Mouse (Mus musculus): Measurements from ENCODE around the gene Ift22. TPM values are rescaled to one million over a fixed set of nuclear protein-coding genes. Genes with fewer than 3 reads are reported as not detected.
A peak's percentile ranks its signal among the peaks of the same experiment; 100 is the strongest.

Ift22 gene
- total RNA-seq (2021), result 10 to 100 TPM; 81.0 to 87.2 TPM
- long read RNA-seq, experiment 1, transcript Ift22-205 (5 exons, 3,071 nt), result major isoform, 22 of 49 reads
- long read RNA-seq, experiment 1, partial matches to known transcripts, result 1 of 49 reads
- long read RNA-seq, experiment 1, other reads (novel, unspliced or antisense), result 26 of 49 reads
- long read RNA-seq, experiment 2, transcript Ift22-205 (5 exons, 3,071 nt), result major isoform, 32 of 69 reads
- long read RNA-seq, experiment 2, partial matches to known transcripts, result 7 of 69 reads
- long read RNA-seq, experiment 2, other reads (novel, unspliced or antisense), result 26 of 69 reads

DNA sequence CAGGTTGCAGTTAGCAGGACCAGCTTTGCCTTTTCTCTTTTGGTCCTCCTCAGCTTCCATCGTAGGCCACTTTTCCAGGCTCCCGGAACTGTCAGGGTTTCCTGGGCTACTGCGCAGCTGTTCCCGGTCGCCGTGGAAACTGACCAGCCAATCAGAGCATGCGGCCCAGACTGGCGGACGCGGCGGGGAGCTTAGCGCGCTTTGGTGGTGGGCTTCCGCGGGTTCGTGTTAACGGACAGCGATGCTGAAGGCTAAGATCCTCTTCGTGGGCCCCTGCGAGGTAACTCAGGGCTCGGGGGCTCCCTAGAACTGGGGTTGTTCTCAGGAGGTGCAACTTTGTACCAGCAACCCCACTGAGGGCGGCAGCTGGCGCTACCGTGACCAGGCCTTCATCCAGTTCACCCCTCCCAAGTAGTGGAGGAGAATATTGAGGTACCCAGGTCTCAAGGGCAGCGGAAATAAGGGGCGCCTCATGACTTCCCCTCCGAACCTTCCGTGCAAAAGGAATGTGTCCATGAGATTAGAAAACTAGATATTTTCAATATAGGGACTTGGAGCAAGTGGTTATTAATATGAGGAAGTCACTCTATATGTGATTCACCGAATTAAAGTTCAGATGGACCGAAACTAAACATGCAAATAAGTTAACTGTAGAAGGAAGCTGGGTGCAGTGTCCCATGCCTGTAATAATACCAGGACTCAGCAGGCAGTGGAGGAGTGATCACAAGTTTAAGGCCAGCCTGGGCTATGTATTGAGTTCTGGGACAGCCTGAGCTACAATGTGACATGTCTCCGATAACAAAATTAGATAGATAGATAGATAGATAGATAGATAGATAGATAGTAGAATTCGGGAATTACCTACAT is at the start of gene Ift22:
Gene Ift22 (plus strand): TSS at position 160 of the 867 bp plus-strand sequence.
- TF ChIP-seq CTCF (conservative IDR thresholded peaks at IDR 0.05), result no peak
- H3K4me3 ChIP-seq, result peak within 1 kb of the TSS; percentile 84
- peak within 1 kb of the TSS; percentile 88 for H3K27ac ChIP-seq

GRCm38 (mm10) chr5:136861191-136861940 is 46.6 kb upstream of the Ift22 start:
- H3K27ac ChIP-seq, result no peak overlapping the region
- TF ChIP-seq CTCF (conservative IDR thresholded peaks at IDR 0.05), result no peak
- no peak for DNase-seq (ENCODE audit: low spot score in 2 of 2)
- H3K4me3 ChIP-seq, result no peak overlapping the region

More for the DNA sequence above, at the start of gene Ift22:
- DNase-seq (ENCODE audit: low spot score in 2 of 2), result peak; percentile 93 to 94

GRCm38 (mm10) chr5:136862806-136863205 is 45.1 kb upstream of the Ift22 start:
- Histone ChIP-seq H3K4me3 (no peak overlapping the region), H3K27ac (no peak overlapping the region)
- no peak for DNase-seq (ENCODE audit: low spot score in 2 of 2)
- TF ChIP-seq CTCF (conservative IDR thresholded peaks at IDR 0.05), result no peak

GRCm38 (mm10) chr5:136863276-136863675 is 44.7 kb upstream of the Ift22 start:
- no peak for TF ChIP-seq CTCF (conservative IDR thresholded peaks at IDR 0.05)
- no peak overlapping the region for H3K27ac ChIP-seq
- DNase-seq (ENCODE audit: low spot score in 2 of 2), result no peak
- no peak overlapping the region for H3K4me3 ChIP-seq

DNA sequence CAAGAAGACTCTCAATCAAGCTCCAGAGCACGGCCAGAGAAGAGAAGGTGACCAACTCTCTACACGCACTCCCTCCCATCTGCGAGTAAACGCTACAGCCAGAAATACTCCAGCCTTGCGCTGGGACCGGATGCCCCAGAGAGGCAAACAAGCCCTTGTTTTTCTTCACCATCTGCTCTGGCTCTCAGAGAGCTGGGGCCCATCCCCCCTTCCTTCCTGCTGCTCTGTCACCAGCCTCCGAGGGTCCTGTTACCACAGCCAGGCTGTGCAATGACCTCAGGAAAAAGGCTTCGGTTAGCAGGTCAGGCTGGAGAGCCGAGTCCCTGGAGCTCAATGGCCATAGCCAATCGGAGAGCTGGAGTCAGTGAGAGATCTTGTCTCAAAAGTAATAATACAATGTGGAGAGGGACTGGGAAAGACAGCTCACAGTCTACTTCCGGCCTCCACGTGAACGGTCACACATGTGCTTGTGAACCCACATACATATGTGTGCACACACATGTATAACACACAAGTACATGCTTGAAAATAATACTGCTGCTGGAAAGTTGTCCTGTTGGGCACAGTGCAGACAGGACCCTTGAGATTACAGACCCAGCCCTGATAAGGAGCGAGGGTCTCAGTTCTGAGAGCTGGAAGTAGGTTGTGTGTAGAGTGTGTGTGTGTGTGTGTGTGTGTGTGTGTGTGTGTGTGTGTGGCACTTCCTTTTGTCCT is 43.8 kb upstream of the Ift22 start:
- no peak for TF ChIP-seq CTCF (conservative IDR thresholded peaks at IDR 0.05)
- Histone ChIP-seq H3K27ac (no peak overlapping the region; the same call in 1 of the 2 replicates), H3K4me3 (no peak overlapping the region)
- peak; percentile 21 to 23 for DNase-seq (ENCODE audit: low spot score in 2 of 2)

- Histone ChIP-seq H3K4me3 (no peak overlapping the region), H3K27ac (no peak overlapping the region)
- no peak for DNase-seq (ENCODE audit: low spot score in 2 of 2)
- TF ChIP-seq CTCF (conservative IDR thresholded peaks at IDR 0.05), result no peak
Observed at GRCm38 (mm10) chr5:136867706-136868105, 40.2 kb upstream of the Ift22 start.

GRCm38 (mm10) chr5:136869451-136870114 is 38.4 kb upstream of the Ift22 start:
- TF ChIP-seq CTCF (conservative IDR thresholded peaks at IDR 0.05), result no peak
- Histone ChIP-seq H3K4me3 (no peak overlapping the region), H3K27ac (no peak overlapping the region)
- DNase-seq (ENCODE audit: low spot score in 2 of 2), result no peak

- TF ChIP-seq CTCF (conservative IDR thresholded peaks at IDR 0.05), result no peak
- Histone ChIP-seq H3K27ac (no peak overlapping the region), H3K4me3 (no peak overlapping the region)
- no peak for DNase-seq (ENCODE audit: low spot score in 2 of 2)
Observed at GRCm38 (mm10) chr5:136872417-136872816, 35.5 kb upstream of the Ift22 start.

DNA sequence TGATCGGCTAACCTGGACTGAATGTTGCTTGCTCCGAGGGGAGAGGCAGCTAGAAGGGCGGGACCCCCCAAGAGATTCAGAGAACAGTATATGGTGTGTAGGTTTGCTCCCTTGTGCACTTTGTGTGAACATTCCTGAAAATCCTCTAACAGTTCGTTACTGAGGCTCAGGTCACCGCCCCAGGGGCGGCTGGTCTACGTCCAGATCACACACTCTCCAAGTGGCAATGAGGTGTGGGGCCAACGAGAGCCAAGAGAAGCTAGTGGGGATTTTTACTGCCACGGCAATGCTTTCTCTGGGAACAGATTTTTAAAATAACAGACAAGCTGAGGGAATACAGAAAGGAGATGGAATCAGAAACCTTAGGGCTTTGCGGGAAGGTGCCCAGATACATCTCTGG is 33.7 kb upstream of the Ift22 start:
- Histone ChIP-seq H3K4me3 (no peak overlapping the region), H3K27ac (no peak overlapping the region)
- no peak for TF ChIP-seq CTCF (conservative IDR thresholded peaks at IDR 0.05)
- DNase-seq (ENCODE audit: low spot score in 2 of 2), result no peak

DNA sequence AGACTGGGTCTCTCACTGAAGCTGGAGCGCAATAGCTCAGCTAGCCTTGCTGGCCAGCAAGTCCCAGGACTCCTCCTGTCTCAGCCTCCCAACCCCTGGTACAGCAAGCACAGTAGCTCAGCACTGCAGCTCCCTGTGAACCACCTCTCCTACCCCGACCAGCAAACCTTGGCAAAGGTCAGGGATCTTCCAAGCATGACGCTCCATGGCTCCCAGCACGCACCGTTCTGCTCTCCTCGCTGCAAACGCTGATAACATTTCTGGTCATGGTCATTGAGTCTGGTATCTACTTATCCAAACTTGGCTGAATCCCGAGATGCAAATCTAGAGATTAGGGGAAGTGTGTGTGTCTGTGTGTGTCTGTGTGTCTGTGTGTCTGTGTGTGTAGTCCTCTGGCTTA is 27.8 kb upstream of the Ift22 start:
- DNase-seq (ENCODE audit: low spot score in 2 of 2), result no peak
- Histone ChIP-seq H3K4me3 (no peak overlapping the region), H3K27ac (no peak overlapping the region)
- no peak for TF ChIP-seq CTCF (conservative IDR thresholded peaks at IDR 0.05)

DNA sequence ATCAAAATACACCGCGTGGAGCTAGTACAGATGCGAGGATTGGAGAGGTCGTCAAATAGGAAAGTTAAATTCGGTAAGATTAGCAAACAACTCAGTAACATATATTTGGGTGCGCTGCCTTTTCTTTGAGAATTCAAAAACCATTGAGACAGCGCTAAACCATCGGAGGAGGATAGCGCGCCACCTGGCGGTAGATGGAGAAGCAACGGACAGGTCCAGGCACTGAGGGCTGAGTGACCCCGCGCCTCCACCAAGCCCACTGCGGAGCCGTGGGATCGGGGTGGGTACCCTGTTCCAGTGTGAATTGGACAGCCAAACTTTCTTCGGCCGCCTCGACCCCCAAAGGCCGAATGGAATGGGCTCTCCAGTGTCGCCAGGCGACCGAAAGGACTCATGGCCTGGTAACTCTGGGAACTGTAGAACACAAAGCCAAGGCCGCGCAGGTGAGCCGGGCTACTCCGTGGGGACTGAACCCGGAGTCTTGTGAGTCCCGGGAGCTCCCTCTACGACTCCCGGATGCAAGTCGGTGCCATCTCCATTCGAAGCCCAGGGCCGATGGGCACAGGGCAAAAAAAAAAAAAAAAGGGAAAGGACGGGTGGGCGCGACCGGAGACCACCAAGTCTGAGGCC is 26.5 kb upstream of the Ift22 start:
- DNase-seq (ENCODE audit: low spot score in 2 of 2), result peak; percentile 62 to 85
- TF ChIP-seq CTCF (conservative IDR thresholded peaks at IDR 0.05), result peak; percentile 99
- Histone ChIP-seq H3K4me3 (peak overlapping the region; percentile 45), H3K27ac (no peak overlapping the region)
